Mouse (Mus musculus) MEL (cell line): Measurements from ENCODE around the gene Gck.

Experiments
- CHD1 ChIP-seq: IDR thresholded peaks from 2 replicates; pipeline ENCODE4 v1.6.1; 2012; ENCODE audit warnings: low read depth, mild to moderate bottlenecking, inconsistent platforms, low read length, improper control_type of control experiment
- E2F4 ChIP-seq: IDR thresholded peaks from 2 replicates; pipeline ENCODE4 v1.6.1; 2011; ENCODE audit warnings: low read depth, low read length, improper control_type of control experiment, borderline replicate concordance
- KAT2A ChIP-seq: conservative IDR thresholded peaks from 2 replicates; pipeline ENCODE4 v1.6.1; 2012; ENCODE audit warnings: low read depth, low read length, improper control_type of control experiment, inconsistent platforms
- POLR2A ChIP-seq, 2 experiments: IDR thresholded peaks; 2 replicates each; pipeline ENCODE4 v1.6.1; 2011 to 2012; ENCODE audit warnings: low read length in 2 of 2, mild to moderate bottlenecking in 2 of 2, control low read depth in 1 of 2, improper control_type of control experiment in 1 of 2, low read depth in 1 of 2, moderate library complexity in 1 of 2; ENCODE audit not compliant: control insufficient read depth in 1 of 2, insufficient read depth in 1 of 2, poor library complexity in 1 of 2
- POLR2AphosphoS2 ChIP-seq: IDR thresholded peaks from 2 replicates; pipeline ENCODE4 v1.6.1; 2011; ENCODE audit warnings: low read length, improper control_type of control experiment
- TAL1 ChIP-seq: IDR thresholded peaks from 2 replicates; pipeline ENCODE4 v1.6.1; 2012; ENCODE audit warnings: mild to moderate bottlenecking, inconsistent platforms, low read length, moderate library complexity, mixed read lengths

DNA sequence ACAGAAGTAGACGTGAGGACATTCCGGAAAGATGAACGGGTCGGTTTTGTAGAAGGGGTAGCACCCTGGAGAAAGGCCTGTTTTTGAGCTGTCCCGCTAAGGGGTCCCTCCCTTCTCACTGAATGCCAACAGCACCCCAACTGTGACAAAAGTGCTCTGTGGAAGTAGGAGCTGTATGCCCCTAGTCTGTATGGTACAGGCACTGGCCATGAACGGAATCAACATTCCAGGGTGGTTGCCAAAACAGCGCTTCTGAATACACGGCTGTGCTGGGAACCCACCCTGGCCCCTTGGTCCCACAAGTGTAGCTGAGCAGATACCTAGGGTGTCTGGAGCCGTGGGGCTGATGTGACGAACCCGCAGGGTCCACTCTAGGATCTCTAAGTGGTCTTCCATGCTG lies 77.2 kb downstream of the Gck start:
- TF ChIP-seq KAT2A: no peak
- no peak for TF ChIP-seq POLR2AphosphoS2
- TF ChIP-seq TAL1: no peak
- TF ChIP-seq E2F4: no peak
- no peak for TF ChIP-seq POLR2A (IDR thresholded peaks at IDR 0.05; ENCODE audit: control insufficient read depth in 1 of 2, insufficient read depth in 1 of 2, low read depth in 1 of 2, low read length in 2 of 2, poor library complexity in 1 of 2)
- no peak for TF ChIP-seq CHD1
